Mouse (Mus musculus) heart, postnatal 14 days (tissue): ENCODE results near the gene Ggta1. TPM values are rescaled to one million over a fixed set of nuclear protein-coding genes. Genes with fewer than 3 reads are reported as not detected.

ENCODE experiments used
- DNase-seq, 2 experiments: peaks; one replicate each; pipeline ENCODE4 v3.0.0; 2021 to 2022
- intact Hi-C: fragments of 180-260 bp; cut with DNase I; formaldehyde crosslinking; loops from one replicate; pipeline ENCODE4 v1.15.1; 2025
- total RNA-seq, 2 experiments: library from RNA; stranded (reverse); gene quantifications; 2 replicates each; pipeline ENCODE4 v1.2.3; 2021

Ggta1 gene
- total RNA-seq, 2 experiments from 2014 or later = 25.1 to 26.3 TPM

GRCm38 (mm10) chr2:35495486-35496278, 32.7 kb upstream of the Ggta1 start:
- no peak for DNase-seq
- intact Hi-C loops = no loop called here

GRCm38 (mm10) chr2:35493566-35493965, 30.5 kb upstream of the Ggta1 start:
- no peak for DNase-seq
- intact Hi-C loops = no loop called here

GRCm38 (mm10) chr2:35491151-35491550, 28.1 kb upstream of the Ggta1 start:
- intact Hi-C loops = no loop called here
- no peak for DNase-seq

GRCm38 (mm10) chr2:35490458-35491111, 27.6 kb upstream of the Ggta1 start:
- intact Hi-C loops = no loop called here
- no peak for DNase-seq

- DNase-seq = no peak
- intact Hi-C loops = no loop called here
These were observed 24.7 kb upstream of the Ggta1 start for GRCm38 (mm10) chr2:35487700-35488099.

- intact Hi-C loops = no loop called here
These were observed 24.1 kb upstream of the Ggta1 start for GRCm38 (mm10) chr2:35486981-35487655.

GRCm38 (mm10) chr2:35484102-35484501, 21.1 kb upstream of the Ggta1 start:
- DNase-seq = no peak
- intact Hi-C loops = no loop called here

More at GRCm38 (mm10) chr2:35486981-35487655, 24.1 kb upstream of the Ggta1 start:
- DNase-seq = no peak

- no peak for DNase-seq
- intact Hi-C loops = no loop called here
These were observed 20.4 kb upstream of the Ggta1 start for GRCm38 (mm10) chr2:35483402-35483801.

GRCm38 (mm10) chr2:35481322-35481990, 18.4 kb upstream of the Ggta1 start:
- DNase-seq = no peak
- intact Hi-C loops = no loop called here

GRCm38 (mm10) chr2:35480073-35480472, 17.0 kb upstream of the Ggta1 start:
- no peak for DNase-seq
- intact Hi-C loops = no loop called here

- intact Hi-C loops = no loop called here
- DNase-seq = no peak
These were observed 15.7 kb upstream of the Ggta1 start for GRCm38 (mm10) chr2:35478812-35479122.

- no peak for DNase-seq
- intact Hi-C loops = no loop called here
These were observed 15.2 kb upstream of the Ggta1 start for GRCm38 (mm10) chr2:35477999-35478811.

- intact Hi-C loops = no loop called here
- DNase-seq = no peak
These were observed 14.3 kb upstream of the Ggta1 start for GRCm38 (mm10) chr2:35477321-35477720.

- no peak for DNase-seq
- intact Hi-C loops = no loop called here
These were observed 11.9 kb upstream of the Ggta1 start for GRCm38 (mm10) chr2:35474916-35475315.

- intact Hi-C loops = no loop called here
- no peak for DNase-seq
These were observed 6.2 kb upstream of the Ggta1 start for GRCm38 (mm10) chr2:35469266-35469665.

- intact Hi-C loops = no loop called here
- no peak for DNase-seq
These were observed 5.2 kb upstream of the Ggta1 start for GRCm38 (mm10) chr2:35468276-35468675.

- intact Hi-C loops = no loop called here
- DNase-seq = no peak
These were observed 4.8 kb upstream of the Ggta1 start for GRCm38 (mm10) chr2:35467855-35468254.

- intact Hi-C loops = no loop called here
- DNase-seq = no peak
These were observed 2.6 kb upstream of the Ggta1 start for GRCm38 (mm10) chr2:35465677-35466076.

GRCm38 (mm10) chr2:35464548-35464947, 1.5 kb upstream of the Ggta1 start:
- DNase-seq = no peak
- intact Hi-C loops = loop anchor here (5.0 kb wide), 1 partner anchor 52 kb away; no protein-coding TSS in a partner anchor

- intact Hi-C loops = loop anchor here (5.0 kb wide), 1 partner anchor 52 kb away; no protein-coding TSS in a partner anchor
These were observed 1.1 kb upstream of the Ggta1 start for GRCm38 (mm10) chr2:35464089-35464534.

More at GRCm38 (mm10) chr2:35464089-35464534, 1.1 kb upstream of the Ggta1 start:
- no peak for DNase-seq
